8 mouse cellular contexts compared by ENCODE assay signal in genomic region chr15:78172256-78172898, GRCm38 (mm10). TPM values are rescaled to one million over a fixed set of nuclear protein-coding genes. Genes with fewer than 3 reads are reported as not detected.
DNase-seq lines count a peak whose midpoint lies in the region; ATAC-seq lines count a peak whose summit lies in the region.
"Had no signal": no experiment of that assay in that cellular context is flagged by ENCODE, and none has a peak within 500 bp of the region (broad histone marks: within the 10 kb centered on the region; RNA-seq: fewer than 3 reads in every experiment).

No protein-coding gene starts in this region.

- ATAC-seq in intestine, embryonic 15.5 days = no peak

- H3K27me3 ChIP-seq in intestine, embryonic 15.5 days (replicated peaks) = no peaks in the 10 kb centered on the region

- no peaks in the 10 kb centered on the region for H3K36me3 ChIP-seq in intestine, embryonic 15.5 days

- DNase-seq in right cerebral cortex, adult 18-20 months = peak; percentile 60
- DNase-seq in right cerebral cortex, postnatal 25 days = no peak
- peak; percentile 78 to 79 for DNase-seq in cerebellum, postnatal 10 days
- DNase-seq in right cerebral cortex, postnatal 10 days (ENCODE audit: low spot score in 2 of 2) = peak; percentile 73 to 86
- DNase-seq in testis, postnatal 10 days (ENCODE audit: low spot score) = no peak
- no peak for DNase-seq in urinary bladder, postnatal 14 days (ENCODE audit: low spot score)

- no peak overlapping the region for H3K27ac ChIP-seq in intestine, embryonic 15.5 days

- no peak overlapping the region for H3K4me3 ChIP-seq in intestine, embryonic 15.5 days (replicated peaks)

- 80% methylated on average over 11 of the region's 11 CpGs for WGBS in intestine, embryonic 15.5 days

- H3K4me2 ChIP-seq in intestine, embryonic 15.5 days (replicated peaks) = peak overlapping the region; percentile 96

- H3K4me1 ChIP-seq in intestine, embryonic 15.5 days (replicated peaks) = peaks cover 13% of the 10 kb centered on the region

- no peaks in the 10 kb centered on the region for H3K9me3 ChIP-seq in intestine, embryonic 15.5 days

- H3K9ac ChIP-seq in intestine, embryonic 15.5 days = no peak overlapping the region

RNA-seq across cellular contexts. Expression of gene Ift27, which starts 1.5 kb away (rescaled TPM):
- 60.5 and 62.9 TPM in 2 replicates for polyA plus RNA-seq in intestine, embryonic 15.5 days (2015; fragmentation: Nextera tagmentation; extraction: Ambion mirVana)

RNA-seq across cellular contexts. Expression of gene Pvalb, which starts 33.8 kb away (rescaled TPM):
- not detected in 2 replicates for polyA plus RNA-seq in intestine, embryonic 15.5 days (2015; fragmentation: Nextera tagmentation; extraction: Ambion mirVana)
- polyA plus RNA-seq: liver, adult 2 months had no signal

RNA-seq across cellular contexts. Expression of gene Cacng2, which starts 52.5 kb away (rescaled TPM):
- polyA plus RNA-seq in intestine, embryonic 15.5 days (2015; fragmentation: Nextera tagmentation; extraction: Ambion mirVana) = 0.04 and 0.10 TPM in 2 replicates
- polyA plus RNA-seq: liver, adult 2 months had no signal

Comparison
In these comparisons a context has a peak if more than half of its experiments do, and no peak if none do; other contexts are left out.
1. DNase-seq: peak in right cerebral cortex, adult 18-20 months (single experiment), cerebellum, postnatal 10 days (2 of 2) and right cerebral cortex, postnatal 10 days (2 of 2); none in right cerebral cortex, postnatal 25 days (single experiment), testis, postnatal 10 days (single experiment) and urinary bladder, postnatal 14 days (single experiment).